ENCODE assay signal across 9 mouse cellular contexts in the genomic region with DNA sequence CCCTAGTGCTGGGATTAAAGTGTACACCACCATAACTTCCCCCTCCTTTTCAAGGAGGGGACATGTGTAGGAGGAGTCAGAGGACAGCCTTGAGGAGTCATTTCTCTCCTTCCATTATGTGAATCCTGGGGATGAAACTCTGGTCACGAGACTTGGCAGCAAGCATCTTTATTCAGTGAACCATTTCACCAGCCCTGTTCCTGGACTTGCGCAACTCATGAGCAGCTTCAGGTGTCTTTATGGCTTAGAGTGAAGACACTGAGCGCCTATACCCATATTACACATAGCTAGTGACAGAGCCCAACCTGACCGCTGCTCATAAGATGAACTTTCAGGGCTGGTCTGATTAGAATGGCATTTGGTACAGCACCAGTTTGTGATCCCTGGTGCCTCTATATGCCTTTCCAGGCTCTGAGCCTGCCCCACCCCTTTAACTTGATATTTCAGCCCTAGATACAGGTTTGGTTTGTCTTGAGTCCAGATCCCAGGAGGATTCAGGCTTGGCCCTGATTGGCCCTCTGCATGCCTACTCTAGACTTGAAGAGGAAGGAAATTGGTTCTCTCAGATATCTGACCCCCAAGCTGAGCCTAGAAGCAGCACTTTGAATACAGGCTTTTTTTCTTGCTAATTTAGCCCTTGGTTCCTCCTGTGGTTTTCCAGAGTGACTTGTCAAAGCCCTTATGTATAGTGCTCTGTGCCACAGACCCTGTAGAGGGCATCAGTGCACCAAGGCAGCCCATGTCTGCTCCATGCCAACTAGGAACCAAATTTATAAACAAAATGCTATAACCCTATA. TPM values are rescaled to one million over a fixed set of nuclear protein-coding genes. Genes with fewer than 3 reads are reported as not detected.
DNase-seq lines count a peak whose midpoint lies in the region; ATAC-seq lines count a peak whose summit lies in the region.
"Had no signal": no experiment of that assay in that cellular context is flagged by ENCODE, and none has a peak within 500 bp of the region (broad histone marks: within the 10 kb centered on the region; RNA-seq: fewer than 3 reads in every experiment).

No protein-coding gene starts in this region.

- ATAC-seq in forebrain, embryonic 16.5 days, result peak; percentile 37; the same call in 1 of the 2 replicates
- no peak for ATAC-seq in forebrain, embryonic 12.5 days (ENCODE audit: low FRiP score)
- ATAC-seq in midbrain, embryonic 13.5 days, result peak; percentile 67
- ATAC-seq in midbrain, embryonic 16.5 days, result no peak
- ATAC-seq in megakaryocyte progenitor cell, adult 5-6 weeks (replicated peaks; ENCODE audit: poor library complexity), result peak; percentile 94

- DNase-seq in fat pad, adult 2 months (ENCODE audit: extremely low read depth, low read depth, low spot score), result peak; percentile 98
- no peak for DNase-seq in frontal cortex, adult 2 months (ENCODE audit: extremely low spot score in 1 of 2, low spot score in 1 of 2)
- DNase-seq in retina, postnatal 1 day, result no peak

- H3K9me3 ChIP-seq in forebrain, embryonic 16.5 days (ENCODE audit: control insufficient read depth, low read length), result no peaks in the 10 kb centered on the region
- no peaks in the 10 kb centered on the region for H3K9me3 ChIP-seq in forebrain, embryonic 12.5 days
- no peaks in the 10 kb centered on the region for H3K9me3 ChIP-seq in midbrain, embryonic 13.5 days
- no peaks in the 10 kb centered on the region for H3K9me3 ChIP-seq in midbrain, embryonic 16.5 days (replicated peaks; ENCODE audit: control insufficient read depth, low read length, poor library complexity, severe bottlenecking)

- no peaks in the 10 kb centered on the region for H3K27me3 ChIP-seq in forebrain, embryonic 16.5 days (replicated peaks; ENCODE audit: control insufficient read depth, insufficient read depth, low read length)
- no peaks in the 10 kb centered on the region for H3K27me3 ChIP-seq in forebrain, embryonic 12.5 days
- H3K27me3 ChIP-seq in midbrain, embryonic 13.5 days, result no peaks in the 10 kb centered on the region
- no peaks in the 10 kb centered on the region for H3K27me3 ChIP-seq in midbrain, embryonic 16.5 days (ENCODE audit: control insufficient read depth, insufficient read depth, low read depth, low read length)

- peaks cover 7% of the 10 kb centered on the region for H3K4me1 ChIP-seq in forebrain, embryonic 16.5 days (replicated peaks; ENCODE audit: control insufficient read depth, insufficient read depth, low read length)
- peaks cover 15% of the 10 kb centered on the region for H3K4me1 ChIP-seq in forebrain, embryonic 12.5 days
- peaks cover 12% of the 10 kb centered on the region for H3K4me1 ChIP-seq in midbrain, embryonic 13.5 days (replicated peaks)
- 0 out of 2 replicates have a peak, but pooled peaks cover 3% of the 10 kb centered on the region for H3K4me1 ChIP-seq in midbrain, embryonic 16.5 days (ENCODE audit: control insufficient read depth, insufficient read depth, low read length)

- H3K9ac ChIP-seq in forebrain, embryonic 16.5 days (replicated peaks; ENCODE audit: low read depth, low read length), result no peak overlapping the region
- H3K9ac ChIP-seq in forebrain, embryonic 12.5 days, result no peak overlapping the region
- H3K9ac ChIP-seq in midbrain, embryonic 13.5 days (replicated peaks), result no peak overlapping the region
- no peak overlapping the region for H3K9ac ChIP-seq in midbrain, embryonic 16.5 days (ENCODE audit: low read depth, low read length)

- H3K27ac ChIP-seq in forebrain, embryonic 16.5 days (ENCODE audit: low read length), result no peak overlapping the region
- H3K27ac ChIP-seq in forebrain, embryonic 12.5 days, result no peak overlapping the region
- H3K27ac ChIP-seq in midbrain, embryonic 13.5 days, result no peak overlapping the region
- no peak overlapping the region for H3K27ac ChIP-seq in midbrain, embryonic 16.5 days (ENCODE audit: low read length)

- H3K4me3 ChIP-seq in forebrain, embryonic 16.5 days (replicated peaks; ENCODE audit: low read length), result no peak overlapping the region
- no peak overlapping the region for H3K4me3 ChIP-seq in forebrain, embryonic 12.5 days (replicated peaks)
- H3K4me3 ChIP-seq in midbrain, embryonic 13.5 days (replicated peaks), result no peak overlapping the region
- H3K4me3 ChIP-seq in midbrain, embryonic 16.5 days (ENCODE audit: low read depth, low read length), result no peak overlapping the region
- H3K4me3 ChIP-seq: myocyte had no signal

- no peak overlapping the region for H3K4me2 ChIP-seq in forebrain, embryonic 16.5 days (ENCODE audit: low read length)
- H3K4me2 ChIP-seq in forebrain, embryonic 12.5 days, result no peak overlapping the region
- H3K4me2 ChIP-seq in midbrain, embryonic 13.5 days (replicated peaks), result no peak overlapping the region
- no peak overlapping the region for H3K4me2 ChIP-seq in midbrain, embryonic 16.5 days (ENCODE audit: low read length)

- H3K36me3 ChIP-seq in forebrain, embryonic 16.5 days (ENCODE audit: control insufficient read depth, insufficient read depth), result no peaks in the 10 kb centered on the region
- no peaks in the 10 kb centered on the region for H3K36me3 ChIP-seq in forebrain, embryonic 12.5 days (replicated peaks)
- H3K36me3 ChIP-seq in midbrain, embryonic 13.5 days, result no peaks in the 10 kb centered on the region
- H3K36me3 ChIP-seq in midbrain, embryonic 16.5 days (ENCODE audit: control insufficient read depth, insufficient read depth, low read length), result no peaks in the 10 kb centered on the region

- WGBS in forebrain, embryonic 16.5 days, result 93% methylated on average over 4 of the region's 4 CpGs
- WGBS in forebrain, embryonic 12.5 days, result 93% methylated on average over 4 of the region's 4 CpGs
- WGBS in midbrain, embryonic 13.5 days, result 91% methylated on average over 4 of the region's 4 CpGs
- 89% methylated on average over 4 of the region's 4 CpGs for WGBS in midbrain, embryonic 16.5 days

RNA-seq across cellular contexts. Expression of a gene that starts 48.0 kb away (rescaled TPM):
- polyA plus RNA-seq in forebrain, embryonic 16.5 days (2015; fragmentation: Nextera tagmentation; extraction: Ambion mirVana), result 8.4 TPM in 2 replicates
- 8.1 and 8.4 TPM in 2 replicates for polyA plus RNA-seq in forebrain, embryonic 12.5 days (2016; fragmentation: Nextera tagmentation; extraction: Ambion mirVana)
- polyA plus RNA-seq in midbrain, embryonic 13.5 days (2015; fragmentation: Nextera tagmentation; extraction: Ambion mirVana), result 4.9 and 5.5 TPM in 2 replicates
- 4.8 and 6.1 TPM in 2 replicates for polyA plus RNA-seq in midbrain, embryonic 16.5 days (2015; fragmentation: Nextera tagmentation; extraction: Ambion mirVana)
- 16.9 and 20.7 TPM in 2 replicates for total RNA-seq in megakaryocyte progenitor cell, adult 5-6 weeks (2015)
- 4.4 and 5.0 TPM in 2 replicates for total RNA-seq in megakaryocyte progenitor cell, adult 5-6 weeks (2017)
- polyA plus RNA-seq in frontal cortex, adult 2 months (2012; rRNA removed), result 41.5 and 42.5 TPM in 2 replicates

Comparison
In these comparisons a context has a peak if more than half of its experiments do, and no peak if none do; other contexts are left out.
1. ATAC-seq: peak in forebrain, embryonic 16.5 days (single experiment), midbrain, embryonic 13.5 days (single experiment) and megakaryocyte progenitor cell, adult 5-6 weeks (single experiment); none in forebrain, embryonic 12.5 days (single experiment) and midbrain, embryonic 16.5 days (single experiment).